Mouse (Mus musculus) urinary bladder, postnatal 36 days (tissue): ENCODE results near the gene Emid1.
A peak's percentile ranks its signal among the peaks of the same experiment; 100 is the strongest.

Experiments
- DNase-seq, 2 experiments: peaks; one replicate each; pipeline ENCODE4 v3.0.0; 2022; ENCODE audit warnings: low spot score in 2 of 2, mixed read lengths in 1 of 2

The Emid1 gene

DNA sequence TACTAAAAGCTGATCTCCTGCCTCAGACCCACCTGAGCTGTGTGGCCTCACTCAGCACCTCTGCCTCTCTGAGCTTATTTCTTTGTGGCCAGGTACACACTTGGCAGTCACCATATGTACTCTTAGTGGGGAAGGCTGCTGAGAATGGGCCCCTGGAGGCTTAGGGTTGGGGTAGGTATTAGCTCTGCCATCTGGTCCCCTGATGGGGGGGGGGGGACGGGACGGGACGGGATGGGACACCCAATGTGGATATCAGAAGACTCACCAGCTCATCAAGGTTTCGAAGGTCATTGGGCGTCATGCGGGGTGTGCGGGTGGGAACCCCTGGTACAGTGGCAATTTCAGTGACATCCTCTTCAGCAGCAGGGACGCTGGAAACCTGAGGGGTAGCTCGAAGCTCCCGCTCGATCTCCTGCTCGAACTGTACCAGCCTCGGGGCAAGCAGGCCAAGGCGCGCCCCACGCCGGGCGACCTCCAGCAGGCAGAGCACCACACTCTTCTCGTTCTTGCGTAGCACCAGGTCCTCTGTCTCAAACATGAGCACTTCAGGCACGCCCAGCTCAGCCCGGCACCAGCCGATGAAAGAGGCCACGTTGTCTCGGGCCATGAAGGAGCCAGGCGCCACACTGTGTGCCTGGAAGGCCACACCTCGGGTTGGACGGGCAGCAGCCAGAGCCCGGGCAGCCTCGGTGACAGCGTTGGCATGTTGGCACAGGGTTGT, 88.3 kb downstream of the Emid1 start:
- DNase-seq = peak in 1 of 2 experiments; percentile 46

DNA sequence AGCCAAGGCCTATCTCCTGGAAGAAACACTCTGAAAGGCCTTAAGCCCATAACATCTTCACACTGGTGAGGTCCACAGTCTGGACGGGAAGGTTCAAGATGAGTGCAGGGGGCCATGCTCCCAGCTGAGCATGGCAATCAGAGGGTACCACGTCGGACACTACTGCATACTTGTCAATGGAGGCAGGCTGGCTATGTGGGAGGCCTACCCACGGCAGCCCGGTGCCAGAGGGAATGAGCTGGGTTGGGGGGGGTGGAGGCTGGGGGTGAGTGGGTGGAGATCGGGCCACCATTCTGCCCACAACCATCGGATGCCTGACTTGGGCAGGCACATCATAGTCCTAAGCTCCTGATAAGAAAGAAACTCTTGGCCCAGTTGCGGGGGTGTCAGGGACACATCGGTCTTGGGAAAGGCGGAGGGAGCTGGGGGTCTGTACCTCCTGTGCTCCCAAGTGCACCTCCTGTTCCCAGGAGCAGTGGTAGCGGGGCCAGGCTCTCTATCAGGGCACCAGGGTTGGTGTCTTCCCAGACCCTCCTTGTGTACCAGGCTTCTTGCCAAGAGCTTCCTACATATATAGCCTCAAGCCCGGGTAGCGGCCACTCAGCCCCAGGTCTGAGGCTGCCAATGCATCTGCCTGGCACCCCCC, 89.1 kb downstream of the Emid1 start:
- no peak for DNase-seq

DNA sequence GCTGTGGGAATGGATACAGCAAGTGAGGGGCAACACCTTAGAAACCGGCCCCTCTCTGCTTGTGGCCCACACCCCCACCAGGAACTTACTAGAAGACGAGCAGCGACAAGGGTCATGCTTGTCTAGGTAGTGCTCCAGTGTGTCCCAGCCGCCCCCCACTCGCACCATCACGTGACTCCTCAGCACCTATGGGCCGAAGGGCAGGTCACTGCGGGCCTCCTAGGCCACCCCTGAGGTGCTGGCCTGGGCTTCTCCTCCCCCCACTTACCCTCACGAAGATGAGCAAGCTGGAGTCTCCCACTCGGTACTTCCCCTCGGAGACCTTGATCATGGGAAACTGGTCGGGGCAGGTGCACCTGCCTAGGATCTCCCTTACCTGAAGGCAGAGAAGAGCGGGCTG, 89.7 kb downstream of the Emid1 start:
- no peak for DNase-seq

DNA sequence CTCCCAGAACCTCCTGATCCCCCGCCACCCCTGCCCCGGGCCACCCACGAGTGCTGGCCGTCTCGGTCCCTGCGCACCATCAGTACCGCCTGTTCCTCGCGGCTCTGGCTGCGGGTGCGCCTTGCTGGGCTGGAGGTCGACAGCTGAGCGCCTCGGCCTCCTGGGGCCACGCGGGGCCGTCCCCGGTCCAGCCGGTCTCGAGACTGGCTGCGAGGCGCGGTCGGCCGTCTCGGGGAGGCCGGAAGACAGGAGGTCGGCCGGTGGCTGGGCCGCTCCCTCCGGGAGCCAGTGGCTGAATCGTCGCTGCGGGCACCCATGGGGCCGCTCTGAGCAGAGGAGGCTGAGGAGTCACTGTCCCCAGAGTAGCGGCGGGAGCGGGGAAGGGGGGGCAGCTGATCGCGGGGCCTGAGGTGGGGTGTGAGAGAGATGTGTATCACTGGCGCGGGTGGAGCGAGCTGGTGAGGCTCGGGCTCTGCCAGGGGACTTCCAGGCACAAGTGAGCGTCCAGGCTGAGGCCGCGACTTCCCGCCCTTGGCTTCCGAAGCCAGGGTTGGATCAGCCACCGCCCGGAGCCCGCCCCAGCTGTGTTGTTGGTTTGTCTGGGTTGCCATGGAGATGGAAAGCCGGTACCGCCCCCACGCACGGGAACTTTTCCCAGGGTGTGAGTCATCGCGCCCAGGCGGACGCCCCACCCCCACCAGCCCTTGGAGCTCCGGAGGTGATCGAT, 90.5 kb downstream of the Emid1 start:
- DNase-seq = peak; percentile 98

DNA sequence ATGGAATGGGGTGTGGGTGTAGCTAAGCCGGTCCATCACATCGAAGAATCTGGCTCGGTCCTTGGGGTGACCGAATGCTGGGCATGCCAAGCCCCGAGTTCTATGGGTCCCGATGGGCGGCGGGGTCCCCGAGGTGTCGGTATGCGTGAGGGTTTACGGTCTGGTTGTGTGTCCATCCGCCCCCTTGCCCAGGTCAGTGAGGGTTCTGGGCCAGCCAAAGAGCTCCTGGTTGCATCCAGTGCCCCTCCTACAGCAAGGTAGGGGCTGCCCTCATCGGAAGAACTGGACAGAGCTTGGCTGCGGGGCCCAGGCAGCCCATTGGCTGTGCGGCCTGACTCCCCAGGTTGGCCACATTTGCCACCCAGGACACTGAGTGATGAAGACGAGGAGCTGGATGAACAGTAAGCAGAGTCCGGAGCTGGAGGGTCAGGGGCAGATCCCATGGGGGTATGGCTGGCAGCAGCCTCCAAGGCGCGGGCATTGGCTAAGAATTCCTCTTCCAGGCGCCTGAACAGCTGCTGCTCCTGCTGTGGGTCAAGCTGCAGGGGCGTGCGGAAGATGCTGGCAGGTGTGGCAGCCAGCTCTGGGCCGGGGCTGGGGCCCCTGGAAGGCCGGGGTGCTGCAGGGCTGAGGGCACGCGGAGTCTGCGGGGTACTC, 91.2 kb downstream of the Emid1 start:
- no peak for DNase-seq

DNA sequence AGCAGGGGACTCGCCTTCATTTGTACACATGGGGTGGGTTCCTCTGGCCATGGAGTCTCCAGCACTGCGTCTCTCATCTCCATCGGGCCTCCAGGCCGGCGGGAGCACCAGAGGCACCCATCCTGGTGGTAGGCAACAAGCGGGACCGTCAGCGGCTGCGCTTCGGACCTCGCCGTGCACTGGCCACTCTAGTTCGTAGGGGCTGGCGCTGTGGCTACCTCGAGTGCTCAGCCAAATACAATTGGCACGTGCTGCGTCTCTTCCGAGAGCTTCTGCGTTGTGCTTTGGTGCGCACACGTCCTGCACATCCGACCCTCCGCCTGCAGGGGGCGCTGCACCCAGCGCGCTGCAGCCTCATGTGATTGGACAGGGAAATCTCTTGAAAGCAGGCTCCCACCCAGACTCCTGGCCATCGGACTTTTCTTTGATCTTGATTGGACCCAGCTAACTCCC, 92.3 kb downstream of the Emid1 start:
- DNase-seq = no peak

DNA sequence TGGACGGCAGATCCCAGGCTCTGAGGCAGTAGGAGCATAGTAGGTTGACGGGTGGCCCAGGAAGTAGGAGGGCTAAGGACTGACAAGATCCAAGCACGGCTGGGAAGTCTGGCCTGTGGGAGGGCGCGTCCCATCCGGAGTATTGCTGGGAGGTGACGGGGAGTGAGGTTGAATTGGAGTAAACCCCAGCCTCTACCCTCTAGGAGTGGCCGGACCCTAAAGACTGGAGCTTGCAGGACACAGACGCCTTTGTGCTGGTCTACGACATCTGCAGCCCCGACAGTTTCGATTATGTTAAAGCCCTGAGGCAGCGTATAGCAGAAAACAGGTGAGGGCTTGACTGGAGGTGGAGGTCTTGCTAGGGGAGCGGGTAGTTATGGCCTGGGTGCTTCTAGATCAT, 92.8 kb downstream of the Emid1 start:
- no peak for DNase-seq

DNA sequence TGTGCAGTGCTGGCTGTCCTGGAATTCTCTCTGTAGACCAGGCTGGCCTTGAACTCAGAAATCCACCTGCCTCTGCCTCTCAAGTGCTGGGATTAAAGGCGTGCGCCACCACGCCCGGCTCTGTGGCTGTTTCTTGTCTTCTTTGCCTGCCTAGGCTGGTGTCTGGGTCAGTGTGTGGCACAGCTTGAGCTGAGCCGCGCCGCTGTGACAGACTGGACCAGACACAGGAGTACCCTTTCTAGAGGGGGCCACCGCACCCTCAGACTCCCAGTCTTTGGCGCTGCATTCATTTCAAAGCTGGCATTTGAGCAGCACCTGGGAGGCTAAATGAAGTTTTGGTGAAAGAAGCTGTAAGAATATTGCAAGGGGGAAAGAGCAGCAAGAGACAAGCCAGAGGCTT, 93.3 kb downstream of the Emid1 start:
- DNase-seq = no peak

DNA sequence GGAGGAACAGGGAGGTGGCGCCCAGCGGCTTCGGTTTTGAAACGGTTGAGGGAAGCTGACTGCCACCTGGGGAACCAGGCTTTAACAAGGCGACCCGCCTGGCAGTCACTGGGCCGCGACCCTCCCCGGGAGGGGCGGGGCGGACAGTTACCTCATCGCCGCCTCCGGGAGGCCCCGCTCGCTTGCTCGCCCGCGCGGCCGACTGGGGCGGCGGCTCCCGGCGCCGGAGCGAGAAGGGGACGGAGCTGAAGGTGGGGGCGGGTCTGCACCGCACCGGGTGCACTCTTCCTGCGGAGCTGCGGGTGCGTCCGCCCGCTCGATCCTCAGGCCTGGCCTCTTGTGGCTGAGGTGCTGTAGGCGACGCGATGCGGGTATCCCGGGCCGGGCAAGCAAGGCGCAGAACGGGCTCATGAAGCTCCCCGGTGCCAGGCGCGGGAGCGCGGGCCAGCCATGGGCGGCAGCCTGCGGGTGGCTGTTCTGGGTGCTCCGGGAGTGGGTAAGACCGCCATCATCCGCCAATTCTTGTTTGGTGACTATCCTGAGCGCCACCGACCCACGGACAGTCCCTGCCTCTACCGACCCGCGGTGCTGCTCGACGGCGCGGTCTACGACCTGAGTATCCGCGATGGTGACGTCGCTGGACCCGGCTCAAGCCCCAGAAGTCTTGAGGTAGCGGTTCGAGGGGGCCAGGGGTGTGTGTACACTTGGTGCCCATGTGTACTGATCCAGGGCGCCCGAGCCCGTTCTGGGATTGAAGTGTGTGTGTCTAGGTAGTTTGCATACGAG, 94.0 kb downstream of the Emid1 start, which contains the start of gene Rasl10a:
Gene Rasl10a, plus strand, starts transcription at position 273 of the 786 bp plus-strand sequence.
- DNase-seq = peak in 1 of 2 experiments; percentile 44

DNA sequence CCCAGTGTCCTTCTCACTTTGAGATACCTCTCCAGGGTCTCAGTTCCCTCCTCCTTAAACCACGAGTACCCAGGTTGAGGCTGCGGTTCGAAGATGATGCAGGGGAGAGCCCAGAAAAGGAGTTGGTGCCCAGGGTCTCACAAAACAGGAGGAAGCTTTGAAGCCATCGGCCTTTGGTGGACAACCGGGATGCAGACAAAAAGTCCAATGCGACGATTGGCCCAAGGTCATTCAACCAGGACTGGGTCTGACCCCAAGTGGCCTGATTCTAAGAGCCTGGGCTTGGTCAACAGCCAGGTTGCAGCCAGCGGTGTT, 94.6 kb downstream of the Emid1 start:
- no peak for DNase-seq

DNA sequence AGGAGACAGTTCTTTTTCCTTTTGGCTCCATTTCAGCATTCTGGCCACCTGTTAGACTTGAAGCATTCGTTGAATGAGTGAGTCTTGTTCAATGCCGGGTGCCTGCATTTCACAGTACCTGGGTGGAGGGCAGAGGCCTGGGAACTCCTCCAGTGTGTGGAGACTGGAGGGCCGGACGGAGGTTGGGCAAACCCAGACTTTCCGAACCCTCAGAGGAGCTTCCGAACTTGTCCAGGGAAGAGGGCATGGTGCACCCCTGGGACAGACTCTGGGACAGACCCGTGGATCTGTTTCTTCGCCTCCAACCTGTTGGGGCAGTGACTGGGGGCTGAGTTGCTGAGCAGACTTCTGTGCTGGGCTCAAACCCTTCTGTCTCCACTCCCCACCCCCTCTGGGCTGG, 95.0 kb downstream of the Emid1 start:
- no peak for DNase-seq
